Mouse (Mus musculus) inflammation-experienced regulatory T-cells, adult 16 weeks (primary cell): ENCODE results near the gene Parp14. TPM values are rescaled to one million over a fixed set of nuclear protein-coding genes. Genes with fewer than 3 reads are reported as not detected.

Experiments
- polyA plus RNA-seq: library from polyadenylated mRNA; unstranded; fragments of 100-300 nt; shearing (Covaris generic); gene quantifications from one replicate; pipeline ENCODE4 v1.2.1, GENCODE M21; 2017

The Parp14 gene
- 115 TPM for polyA plus RNA-seq

DNA sequence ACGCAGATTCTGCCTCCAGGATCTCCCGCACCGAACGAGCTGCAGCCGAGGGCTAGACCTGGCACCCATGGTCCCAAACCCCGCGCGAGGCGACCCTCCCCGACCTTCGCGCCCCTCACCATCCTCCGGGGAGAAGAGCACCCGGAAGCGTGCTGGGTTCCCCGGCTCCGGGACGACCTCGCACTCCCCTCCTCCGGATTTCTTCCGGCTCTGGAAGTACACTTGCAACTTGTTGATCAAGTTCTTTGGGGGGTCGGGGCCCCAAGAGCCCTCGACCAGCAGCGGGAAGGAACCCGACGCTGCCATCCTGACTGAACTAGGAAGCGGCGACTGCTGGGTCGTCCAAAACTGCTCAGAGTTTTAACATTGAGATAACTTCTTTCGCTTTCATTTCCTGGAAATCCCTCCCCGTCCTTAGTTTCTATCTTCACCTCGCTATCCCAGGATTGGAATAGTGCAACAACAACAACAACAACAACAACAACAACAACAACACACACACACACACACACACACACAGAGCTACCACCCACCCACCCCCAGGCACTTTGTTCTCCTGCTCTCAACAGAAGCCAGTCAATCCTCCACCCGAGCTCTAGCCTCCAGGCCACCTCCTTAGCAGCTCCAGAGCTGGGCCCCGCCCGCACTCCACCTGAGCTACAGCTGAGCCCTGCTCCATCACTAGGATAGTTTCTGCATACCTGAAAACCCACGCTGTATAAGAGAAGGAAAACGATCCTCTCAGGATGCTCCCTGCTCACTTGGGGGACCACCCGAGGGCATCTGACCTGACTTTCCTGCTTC is at the start of gene Parp14:
TSS of gene Parp14 (minus strand) at position 497 of the 804 bp plus-strand sequence.

Other genes starting within 250 kb of the Parp14 start
- 2.0 TPM for gene Dirc2, start 102.2 kb downstream of the Parp14 start, polyA plus RNA-seq
- 35.7 TPM for gene Hspbap1, start 101.2 kb downstream of the Parp14 start, polyA plus RNA-seq
- 105 TPM for gene Parp9, start 66.9 kb upstream of the Parp14 start, polyA plus RNA-seq
- 102 TPM for gene Dtx3l, start 67.6 kb upstream of the Parp14 start, polyA plus RNA-seq
- 87.5 TPM for gene Kpna1, start 107.2 kb upstream of the Parp14 start, polyA plus RNA-seq
- gene Wdr5b, start 169.6 kb upstream of the Parp14 start, polyA plus RNA-seq = 8.0 TPM
- 112 TPM for gene Fam162a, start 200.1 kb upstream of the Parp14 start, polyA plus RNA-seq
- gene Ccdc58, start 200.1 kb upstream of the Parp14 start, polyA plus RNA-seq = 41.5 TPM